Mouse (Mus musculus) hindbrain, embryonic 14.5 days (tissue): ENCODE data around the gene Tnnt3. TPM values are rescaled to one million over a fixed set of nuclear protein-coding genes. Genes with fewer than 3 reads are reported as not detected.
A peak's percentile ranks its signal among the peaks of the same experiment; 100 is the strongest.

Experiments
- ATAC-seq: fragments of 200-750 bp; cut with Nextera tagmentation; 2 replicates; pipeline ENCODE4 v1.8.0; 2017; ENCODE audit warnings: moderate number of reproducible peaks, mild to moderate bottlenecking, moderate TSS enrichment, moderate library complexity; ENCODE audit not compliant: low FRiP score
- DNase-seq: peaks from one replicate; pipeline ENCODE4 v3.0.0-alpha.2; 2015; ENCODE audit warnings: low spot score
- H3K27ac ChIP-seq: fragments of 300-500 bp; sonication (generic); 2 replicates; pipeline ENCODE4 v1.5.1; 2014; ENCODE audit warnings: mild to moderate bottlenecking, moderate library complexity
- H3K27me3 ChIP-seq: fragments of 300-500 bp; sonication (generic); 2 replicates; pipeline ENCODE4 v1.6.1; 2014; ENCODE audit warnings: mild to moderate bottlenecking, low read length, mixed read lengths; ENCODE audit not compliant: control insufficient read depth, insufficient read depth
- H3K36me3 ChIP-seq: fragments of 300-500 bp; sonication (generic); replicated peaks from 2 replicates; pipeline ENCODE4 v1.6.1; 2014; ENCODE audit not compliant: control insufficient read depth, insufficient read depth
- H3K4me1 ChIP-seq: fragments of 300-500 bp; sonication (generic); replicated peaks from 2 replicates; pipeline ENCODE4 v1.6.1; 2014; ENCODE audit warnings: antibody characterized with exemption, low read length, mixed read lengths; ENCODE audit not compliant: control insufficient read depth, insufficient read depth
- H3K4me2 ChIP-seq: fragments of 300-500 bp; sonication (generic); replicated peaks from 2 replicates; pipeline ENCODE4 v1.6.1; 2014; ENCODE audit warnings: mild to moderate bottlenecking, moderate library complexity
- H3K4me3 ChIP-seq: fragments of 300-500 bp; sonication (generic); replicated peaks from 2 replicates; pipeline ENCODE4 v1.5.1; 2014; ENCODE audit warnings: mild to moderate bottlenecking, low read length
- H3K9ac ChIP-seq: fragments of 300-500 bp; sonication (generic); 2 replicates; pipeline ENCODE4 v1.6.1; 2014
- H3K9me3 ChIP-seq: fragments of 300-500 bp; sonication (generic); 2 replicates; pipeline ENCODE4 v1.6.1; 2016; ENCODE audit warnings: low read length; ENCODE audit not compliant: control insufficient read depth
- WGBS: fragments of 180-500 bp; shearing (Covaris S2); extraction: QIAGEN DNeasy Blood & Tissue Kit; methylation state at CpG from one replicate; pipeline ENCODE4 v1.1.7; 2014; 5-methylcytosine and 5-hydroxymethylcytosine counted together
- polyA plus RNA-seq: library from polyadenylated mRNA; unstranded; fragments of >200 nt; fragmentation: Nextera tagmentation; extraction: Ambion mirVana; gene quantifications from 2 replicates; pipeline ENCODE4 v1.2.1, GENCODE M21; 2014

The Tnnt3 gene
- polyA plus RNA-seq, 1 experiment from 2014 or later: 1.6 TPM

- H3K4me1 ChIP-seq: peaks cover 27% of the 10 kb centered on the region
- DNase-seq (no peak), ATAC-seq (no peak)
- no peak overlapping the region for H3K4me2 ChIP-seq
- H3K9ac ChIP-seq: 0 out of 2 replicates have a peak overlapping the region, but pooled peaks have one; percentile 26
- H3K4me3 ChIP-seq: no peak overlapping the region
- no peaks in the 10 kb centered on the region for H3K9me3 ChIP-seq
- H3K27ac ChIP-seq: peak overlapping the region; percentile 45; the same call in 1 of the 2 replicates
- peaks cover 29% of the 10 kb centered on the region for H3K36me3 ChIP-seq
- no peaks in the 10 kb centered on the region for H3K27me3 ChIP-seq
- 32% methylated on average over 6 of the region's 6 CpGs for WGBS
Observed at GRCm38 (mm10) chr7:142538766-142539165, 40.1 kb downstream of the Tnnt3 start.

- H3K4me2 ChIP-seq: no peak overlapping the region
- no peak overlapping the region for H3K4me3 ChIP-seq
- DNase-seq (no peak), ATAC-seq (no peak)
- H3K9ac ChIP-seq: no peak overlapping the region
- H3K36me3 ChIP-seq: peaks cover 29% of the 10 kb centered on the region
- WGBS: 64% methylated on average over 8 of the region's 8 CpGs
- H3K9me3 ChIP-seq: no peaks in the 10 kb centered on the region
- H3K4me1 ChIP-seq: peaks cover 19% of the 10 kb centered on the region
- no peaks in the 10 kb centered on the region for H3K27me3 ChIP-seq
- H3K27ac ChIP-seq: no peak overlapping the region
Observed at GRCm38 (mm10) chr7:142539828-142540227, 41.2 kb downstream of the Tnnt3 start.

DNA sequence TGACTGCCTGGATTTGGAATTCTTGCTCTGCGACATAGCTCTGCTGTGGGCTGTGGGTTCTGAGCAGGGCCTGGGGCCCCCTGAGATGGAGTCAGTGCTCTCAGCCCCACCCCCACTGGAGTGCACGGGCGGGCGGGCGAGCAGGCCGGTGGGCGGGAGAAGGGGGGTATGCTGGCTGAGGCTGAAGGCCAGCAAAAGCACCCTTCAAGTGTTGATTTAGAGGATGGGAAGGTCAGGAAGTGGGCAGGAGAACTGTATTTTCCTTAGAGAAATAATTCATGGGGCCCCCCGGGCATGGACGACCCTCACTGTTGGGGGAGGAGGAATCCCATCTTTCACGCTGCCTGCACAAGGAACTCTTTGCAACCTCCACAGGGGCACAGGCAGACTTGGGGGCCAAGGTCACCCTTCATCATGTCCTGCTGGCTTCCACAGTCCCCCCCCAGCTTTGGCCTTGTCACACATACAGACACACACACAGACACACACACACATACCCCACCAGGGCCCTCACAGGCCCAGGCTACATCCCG, 44.2 kb downstream of the Tnnt3 start:
- 21% methylated on average over 11 of the region's 11 CpGs for WGBS
- DNase-seq (no peak), ATAC-seq (no peak)
- Histone ChIP-seq H3K9me3 (no peaks in the 10 kb centered on the region), H3K4me2 (no peak overlapping the region), H3K27me3 (no peaks in the 10 kb centered on the region), H3K4me1 (peaks cover 19% of the 10 kb centered on the region), H3K4me3 (no peak overlapping the region), H3K36me3 (peaks cover 28% of the 10 kb centered on the region), H3K27ac (no peak overlapping the region), H3K9ac (no peak overlapping the region)

- H3K4me2 ChIP-seq: no peak overlapping the region
- no peak overlapping the region for H3K9ac ChIP-seq
- H3K4me1 ChIP-seq: peaks cover 7% of the 10 kb centered on the region; the same call in 1 of the 2 replicates
- WGBS: 88% methylated on average over 7 of the region's 7 CpGs
- no peaks in the 10 kb centered on the region for H3K27me3 ChIP-seq
- no peak overlapping the region for H3K27ac ChIP-seq
- ATAC-seq (no peak), DNase-seq (no peak)
- H3K36me3 ChIP-seq: peaks cover 17% of the 10 kb centered on the region
- no peak overlapping the region for H3K4me3 ChIP-seq
- H3K9me3 ChIP-seq: no peaks in the 10 kb centered on the region
Observed at GRCm38 (mm10) chr7:142545967-142546366, 47.3 kb downstream of the Tnnt3 start.

DNA sequence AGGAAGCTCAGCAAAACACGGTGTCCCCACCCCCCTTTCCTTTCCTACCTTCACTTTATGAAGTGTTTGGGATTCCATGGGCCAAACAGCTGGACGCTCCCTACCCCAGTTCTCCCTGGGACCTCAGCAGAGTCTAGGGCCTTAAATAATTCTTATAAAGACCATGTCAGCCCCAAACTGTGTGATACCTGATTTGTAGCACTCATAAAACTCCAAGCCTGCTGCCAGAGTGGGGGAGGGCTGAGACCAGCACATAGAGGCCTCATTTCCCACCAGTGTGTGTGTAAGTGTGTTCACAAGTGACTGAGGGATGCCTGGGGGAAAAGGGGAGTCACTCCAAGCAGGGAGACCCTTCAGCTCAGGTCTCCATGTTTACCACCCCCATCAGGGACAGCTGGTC, 49.2 kb downstream of the Tnnt3 start:
- no peak overlapping the region for H3K4me2 ChIP-seq
- no peak for DNase-seq
- no peak overlapping the region for H3K9ac ChIP-seq
- peaks cover 3% of the 10 kb centered on the region; the same call in 1 of the 2 replicates for H3K4me1 ChIP-seq
- ATAC-seq: no peak
- no peak overlapping the region for H3K27ac ChIP-seq
- WGBS: 80% methylated on average over 2 of the region's 2 CpGs
- no peaks in the 10 kb centered on the region for H3K9me3 ChIP-seq
- peaks cover 9% of the 10 kb centered on the region for H3K36me3 ChIP-seq
- no peaks in the 10 kb centered on the region for H3K27me3 ChIP-seq
- H3K4me3 ChIP-seq: no peak overlapping the region

GRCm38 (mm10) chr7:142548706-142549105, 50.1 kb downstream of the Tnnt3 start:
- ATAC-seq (no peak), DNase-seq (no peak)
- Histone ChIP-seq H3K9me3 (no peaks in the 10 kb centered on the region), H3K4me1 (no peaks in the 10 kb centered on the region), H3K27ac (no peak overlapping the region), H3K9ac (no peak overlapping the region), H3K4me2 (no peak overlapping the region), H3K36me3 (peaks cover 9% of the 10 kb centered on the region), H3K4me3 (no peak overlapping the region), H3K27me3 (no peaks in the 10 kb centered on the region)
- 32% methylated on average over 6 of the region's 6 CpGs for WGBS

- H3K27ac ChIP-seq: no peak overlapping the region
- no peak overlapping the region for H3K4me2 ChIP-seq
- no peak for DNase-seq
- WGBS: 85% methylated on average over 10 of the region's 10 CpGs
- no peak overlapping the region for H3K9ac ChIP-seq
- no peak for ATAC-seq
- H3K4me1 ChIP-seq: peaks cover 6% of the 10 kb centered on the region
- H3K36me3 ChIP-seq: peaks cover 9% of the 10 kb centered on the region
- no peaks in the 10 kb centered on the region for H3K9me3 ChIP-seq
- no peak overlapping the region for H3K4me3 ChIP-seq
- no peaks in the 10 kb centered on the region for H3K27me3 ChIP-seq
Observed at GRCm38 (mm10) chr7:142549941-142550763, 51.5 kb downstream of the Tnnt3 start.

DNA sequence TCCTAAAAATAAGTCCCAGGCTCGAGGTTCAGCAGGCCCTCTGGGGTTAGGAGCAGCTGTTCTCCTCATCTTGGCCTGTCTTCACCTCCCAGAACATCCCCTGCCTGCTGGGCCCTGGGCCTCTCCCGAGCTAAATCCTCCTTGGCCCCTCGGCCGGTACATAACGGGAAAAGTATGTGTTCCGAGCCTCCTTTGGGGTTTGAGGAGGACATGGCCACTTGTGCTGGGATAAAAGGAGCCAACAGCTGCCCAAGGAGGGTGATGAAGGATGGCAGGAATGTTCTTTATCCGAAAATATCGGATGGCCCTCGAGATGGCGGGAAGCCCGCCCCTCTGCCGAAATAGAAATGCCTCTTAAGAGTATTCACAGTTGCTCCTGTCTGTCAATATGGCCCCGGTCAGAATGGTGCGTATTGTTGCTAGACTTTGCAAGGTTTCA, 52.3 kb downstream of the Tnnt3 start:
- no peaks in the 10 kb centered on the region for H3K9me3 ChIP-seq
- H3K36me3 ChIP-seq: peaks cover 5% of the 10 kb centered on the region
- H3K4me2 ChIP-seq: no peak overlapping the region
- WGBS: 88% methylated on average over 14 of the region's 14 CpGs
- no peak overlapping the region for H3K9ac ChIP-seq
- H3K27ac ChIP-seq: no peak overlapping the region
- peaks cover 6% of the 10 kb centered on the region for H3K4me1 ChIP-seq
- ATAC-seq (no peak), DNase-seq (no peak)
- H3K27me3 ChIP-seq: no peaks in the 10 kb centered on the region
- H3K4me3 ChIP-seq: no peak overlapping the region

DNA sequence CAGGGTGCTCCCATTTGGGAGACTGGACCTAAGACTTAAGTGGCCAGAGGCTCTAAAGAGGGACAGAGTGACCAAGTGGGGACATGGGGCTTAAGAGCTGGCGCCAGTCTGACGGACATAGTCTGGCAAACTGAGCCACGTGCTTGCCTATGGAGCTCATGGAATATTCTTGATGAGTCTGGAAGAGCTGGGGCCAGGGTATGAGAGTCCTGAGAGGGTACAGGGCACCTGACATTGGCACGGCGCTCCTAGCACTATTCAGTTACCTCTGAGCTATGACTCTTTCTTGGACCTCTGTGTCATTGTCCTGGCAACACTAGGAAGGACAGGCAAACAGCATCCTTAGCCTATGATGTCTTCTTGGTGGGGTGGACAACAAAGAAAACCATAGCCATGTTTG, 53.1 kb downstream of the Tnnt3 start:
- H3K36me3 ChIP-seq: no peaks in the 10 kb centered on the region
- 94% methylated on average over 5 of the region's 5 CpGs for WGBS
- ATAC-seq (no peak), DNase-seq (no peak)
- peaks cover 6% of the 10 kb centered on the region for H3K4me1 ChIP-seq
- no peaks in the 10 kb centered on the region for H3K27me3 ChIP-seq
- no peak overlapping the region for H3K9ac ChIP-seq
- no peak overlapping the region for H3K4me2 ChIP-seq
- H3K9me3 ChIP-seq: no peaks in the 10 kb centered on the region
- no peak overlapping the region for H3K27ac ChIP-seq
- H3K4me3 ChIP-seq: no peak overlapping the region
